Mouse (Mus musculus) midbrain, embryonic 15.5 days (tissue): ENCODE measurements at regions not wholly inside any gene's neighbourhood (a gene's known extent, or its start where the extent isn't known, plus 50 kb on each side); places are given as distances from the start of the nearest gene placed in this dataset.

ENCODE experiments used
- ATAC-seq: fragments of 200-750 bp; cut with Nextera tagmentation; replicated peaks from 2 replicates; pipeline ENCODE4 v1.8.0; 2017; ENCODE audit warnings: moderate TSS enrichment
- H3K27ac ChIP-seq: fragments of 300-500 bp; sonication (generic); 2 replicates; pipeline ENCODE4 v1.5.1; 2015; ENCODE audit warnings: mild to moderate bottlenecking, inconsistent platforms
- H3K27me3 ChIP-seq: fragments of 300-500 bp; sonication (generic); replicated peaks from 2 replicates; pipeline ENCODE4 v1.6.1; 2015; ENCODE audit warnings: inconsistent platforms
- H3K36me3 ChIP-seq: fragments of 300-500 bp; sonication (generic); replicated peaks from 2 replicates; pipeline ENCODE4 v1.6.1; 2015; ENCODE audit warnings: inconsistent platforms
- H3K4me1 ChIP-seq: fragments of 300-500 bp; sonication (generic); 2 replicates; pipeline ENCODE4 v1.6.1; 2015; ENCODE audit warnings: inconsistent platforms
- H3K4me2 ChIP-seq: fragments of 300-500 bp; sonication (generic); 2 replicates; pipeline ENCODE4 v1.6.1; 2015; ENCODE audit warnings: inconsistent platforms, mild to moderate bottlenecking, moderate library complexity
- H3K4me3 ChIP-seq: fragments of 300-500 bp; sonication (generic); 2 replicates; pipeline ENCODE4 v1.5.1; 2015; ENCODE audit warnings: mild to moderate bottlenecking, inconsistent platforms
- H3K9ac ChIP-seq: fragments of 300-500 bp; sonication (generic); 2 replicates; pipeline ENCODE4 v1.6.1; 2015; ENCODE audit warnings: mild to moderate bottlenecking, inconsistent platforms
- H3K9me3 ChIP-seq: fragments of 300-500 bp; sonication (generic); 2 replicates; pipeline ENCODE4 v1.6.1; 2016; ENCODE audit warnings: inconsistent platforms
- WGBS: fragments of 180-500 bp; shearing (Covaris S2); methylation state at CpG from one replicate; pipeline ENCODE4 v1.1.7; 2015; ENCODE audit warnings: mixed read lengths; 5-methylcytosine and 5-hydroxymethylcytosine counted together

DNA sequence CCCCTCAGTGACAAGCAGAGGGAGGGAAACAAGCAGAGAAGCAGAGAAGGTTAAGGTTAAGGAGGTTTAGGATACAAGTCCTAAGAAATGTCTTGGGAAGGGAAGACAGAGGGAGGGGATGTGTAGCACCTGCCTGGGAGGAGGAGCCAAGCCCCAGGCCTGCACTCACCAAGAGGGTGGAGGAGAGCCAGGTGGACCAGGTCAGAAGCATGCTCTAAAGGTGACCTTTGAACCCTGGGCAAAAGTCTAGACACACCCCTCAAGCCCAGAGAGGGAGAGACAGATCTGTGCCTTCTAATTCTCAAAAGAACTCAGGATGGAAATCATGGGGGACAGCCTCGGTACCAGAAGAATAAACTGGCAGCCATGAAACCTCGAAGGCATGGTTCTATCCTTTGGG, 54.4 kb upstream of the Calm2 start:
- Histone ChIP-seq H3K36me3 (no peaks in the 10 kb centered on the region), H3K27me3 (no peaks in the 10 kb centered on the region), H3K9ac (no peak overlapping the region), H3K4me3 (no peak overlapping the region), H3K27ac (no peak overlapping the region), H3K4me1 (peaks cover 15% of the 10 kb centered on the region), H3K4me2 (no peak overlapping the region), H3K9me3 (no peaks in the 10 kb centered on the region)
- ATAC-seq: no peak
- WGBS: 47% methylated on average over 2 of the region's 2 CpGs

- ATAC-seq: no peak; the same call in 1 of the 2 replicates
- H3K9ac ChIP-seq: no peak overlapping the region
- H3K27me3 ChIP-seq: no peaks in the 10 kb centered on the region
- no peak overlapping the region for H3K4me3 ChIP-seq
- H3K27ac ChIP-seq: no peak overlapping the region
- peaks cover 15% of the 10 kb centered on the region for H3K4me1 ChIP-seq
- no peaks in the 10 kb centered on the region for H3K9me3 ChIP-seq
- no peaks in the 10 kb centered on the region for H3K36me3 ChIP-seq
- H3K4me2 ChIP-seq: no peak overlapping the region
- WGBS: 39% methylated on average over 10 of the region's 10 CpGs
These were observed 55.1 kb upstream of the Calm2 start for GRCm38 (mm10) chr17:87501687-87502387.

- peak; percentile 75; the same call in 1 of the 2 replicates for ATAC-seq
- Histone ChIP-seq H3K4me3 (no peak overlapping the region), H3K36me3 (no peaks in the 10 kb centered on the region), H3K9me3 (no peaks in the 10 kb centered on the region), H3K27me3 (no peaks in the 10 kb centered on the region), H3K4me2 (no peak overlapping the region), H3K9ac (no peak overlapping the region), H3K27ac (no peak overlapping the region), H3K4me1 (peaks cover 15% of the 10 kb centered on the region)
- WGBS: 18% methylated on average over 14 of the region's 14 CpGs
These were observed 55.9 kb upstream of the Calm2 start for GRCm38 (mm10) chr17:87502388-87503369.

- H3K9me3 ChIP-seq: no peaks in the 10 kb centered on the region
- H3K27ac ChIP-seq: no peak overlapping the region
- H3K4me3 ChIP-seq: no peak overlapping the region
- no peaks in the 10 kb centered on the region for H3K27me3 ChIP-seq
- no peak overlapping the region for H3K4me2 ChIP-seq
- H3K36me3 ChIP-seq: no peaks in the 10 kb centered on the region
- H3K9ac ChIP-seq: no peak overlapping the region
- ATAC-seq: no peak
- H3K4me1 ChIP-seq: peaks cover 16% of the 10 kb centered on the region
- 84% methylated on average over 5 of the region's 5 CpGs for WGBS
These were observed 56.8 kb upstream of the Calm2 start for GRCm38 (mm10) chr17:87503491-87503890.

DNA sequence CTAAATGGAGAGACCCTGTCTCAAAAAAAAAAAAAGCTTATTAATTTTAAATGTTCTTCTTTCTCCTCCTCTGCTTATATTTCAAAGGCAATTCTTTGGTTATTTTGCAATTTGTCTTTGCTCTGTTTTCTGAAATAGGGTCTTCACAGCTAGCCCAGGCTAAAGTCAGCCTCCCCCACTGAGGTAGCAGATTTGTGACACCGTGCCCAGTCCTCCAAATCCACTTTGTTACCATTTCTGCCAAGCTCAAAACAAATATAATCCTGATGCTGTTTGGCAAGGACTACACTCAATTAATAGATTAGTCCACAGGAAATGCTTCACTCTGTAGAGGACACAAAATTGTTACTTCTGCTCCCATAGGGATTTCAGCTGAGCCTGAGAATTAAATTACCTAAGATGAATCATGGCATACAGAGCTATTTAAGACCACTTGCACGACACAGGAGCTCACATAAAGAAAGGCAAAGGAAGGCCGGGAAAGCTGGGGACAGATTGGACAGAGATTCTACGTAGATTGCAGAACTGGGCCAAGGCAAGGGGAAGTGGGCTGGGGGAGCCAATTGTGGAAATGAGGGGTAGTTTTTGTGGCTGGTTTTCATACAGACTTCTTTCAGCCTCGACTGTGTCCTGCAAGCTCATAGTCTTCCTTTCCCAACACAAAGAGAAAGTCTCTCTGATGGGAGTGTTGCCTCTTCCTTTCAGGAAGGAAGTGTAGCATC, 58.4 kb upstream of the Calm2 start:
- no peak overlapping the region for H3K27ac ChIP-seq
- peaks cover 19% of the 10 kb centered on the region for H3K4me1 ChIP-seq
- WGBS: 56% methylated on average over 5 of the region's 5 CpGs
- ATAC-seq: no peak
- no peak overlapping the region for H3K4me2 ChIP-seq
- no peaks in the 10 kb centered on the region for H3K36me3 ChIP-seq
- no peaks in the 10 kb centered on the region for H3K9me3 ChIP-seq
- no peak overlapping the region for H3K9ac ChIP-seq
- H3K4me3 ChIP-seq: no peak overlapping the region
- no peaks in the 10 kb centered on the region for H3K27me3 ChIP-seq

DNA sequence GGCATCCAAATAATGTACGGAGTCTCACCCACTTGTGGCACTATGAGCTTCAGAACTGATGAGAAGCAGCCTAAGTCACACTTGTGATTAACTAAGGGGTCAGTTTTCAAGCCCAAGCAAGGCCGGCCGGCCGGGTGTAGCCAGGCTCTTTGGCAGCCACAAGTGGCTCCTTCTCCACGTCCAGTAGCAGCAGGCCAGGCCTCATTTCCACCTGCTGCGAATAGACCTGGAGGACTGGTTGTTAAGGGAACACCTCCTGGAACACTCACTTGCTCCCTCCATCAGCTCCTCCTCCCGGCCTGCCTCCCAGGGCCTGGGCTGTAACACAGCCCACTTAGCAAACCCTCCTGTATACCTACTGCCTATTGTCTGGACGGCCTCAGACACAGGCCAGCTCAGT, 61.1 kb upstream of the Calm2 start:
- no peak overlapping the region for H3K27ac ChIP-seq
- H3K27me3 ChIP-seq: no peaks in the 10 kb centered on the region
- H3K4me3 ChIP-seq: no peak overlapping the region
- H3K4me2 ChIP-seq: no peak overlapping the region
- 57% methylated on average over 8 of the region's 8 CpGs for WGBS
- no peak for ATAC-seq
- H3K9me3 ChIP-seq: no peaks in the 10 kb centered on the region
- peaks cover 21% of the 10 kb centered on the region; the same call in 1 of the 2 replicates for H3K4me1 ChIP-seq
- no peaks in the 10 kb centered on the region for H3K36me3 ChIP-seq
- H3K9ac ChIP-seq: no peak overlapping the region

DNA sequence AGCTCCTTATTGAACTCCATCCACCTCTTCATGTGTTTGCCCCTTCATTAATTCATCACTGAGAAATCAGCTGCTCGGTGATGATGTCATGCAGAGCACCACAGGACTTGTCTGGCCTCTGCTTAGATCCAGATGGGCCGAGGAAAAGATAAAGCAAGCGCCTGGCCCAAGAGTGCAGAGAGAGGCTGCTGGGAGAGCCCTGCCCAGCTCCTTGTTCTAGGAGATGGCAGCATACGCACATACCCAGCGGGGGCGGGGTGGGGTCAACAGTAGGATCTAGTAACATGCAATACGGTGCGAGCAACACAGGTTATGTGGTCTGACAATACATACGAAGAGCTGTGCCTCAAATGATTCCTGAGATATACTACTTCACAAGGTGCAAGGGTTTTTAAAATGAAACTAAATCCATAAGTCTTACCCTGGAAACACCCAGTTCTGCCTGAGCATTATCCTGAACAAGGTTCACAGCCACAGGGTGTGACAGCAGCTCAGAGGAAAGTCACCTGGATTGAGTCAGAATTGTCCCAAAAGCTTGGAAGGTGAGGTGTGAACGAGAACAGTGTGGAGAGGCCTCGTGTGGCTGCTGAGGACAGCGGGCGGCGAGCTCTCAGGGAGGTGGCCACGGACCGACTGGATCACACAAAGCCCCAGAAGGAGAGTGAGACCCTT, 62.0 kb upstream of the Calm2 start:
- no peak for ATAC-seq
- H3K4me1 ChIP-seq: peaks cover 16% of the 10 kb centered on the region; the same call in 1 of the 2 replicates
- no peaks in the 10 kb centered on the region for H3K9me3 ChIP-seq
- 69% methylated on average over 16 of the region's 16 CpGs for WGBS
- no peak overlapping the region for H3K27ac ChIP-seq
- H3K4me3 ChIP-seq: no peak overlapping the region
- H3K4me2 ChIP-seq: no peak overlapping the region
- H3K27me3 ChIP-seq: no peaks in the 10 kb centered on the region
- H3K36me3 ChIP-seq: no peaks in the 10 kb centered on the region
- H3K9ac ChIP-seq: no peak overlapping the region

GRCm38 (mm10) chr17:87512000-87512611, 65.4 kb upstream of the Calm2 start:
- WGBS: 31% methylated on average over 9 of the region's 9 CpGs
- H3K4me1 ChIP-seq: peaks cover 16% of the 10 kb centered on the region; the same call in 1 of the 2 replicates
- H3K27ac ChIP-seq: no peak overlapping the region
- H3K4me3 ChIP-seq: no peak overlapping the region
- no peaks in the 10 kb centered on the region for H3K36me3 ChIP-seq
- ATAC-seq: peak; percentile 46
- H3K27me3 ChIP-seq: no peaks in the 10 kb centered on the region
- no peak overlapping the region for H3K9ac ChIP-seq
- no peaks in the 10 kb centered on the region for H3K9me3 ChIP-seq
- no peak overlapping the region for H3K4me2 ChIP-seq

GRCm38 (mm10) chr17:87513822-87514221, 67.1 kb upstream of the Calm2 start:
- H3K9me3 ChIP-seq: no peaks in the 10 kb centered on the region
- ATAC-seq: no peak
- no peak overlapping the region for H3K4me2 ChIP-seq
- 70% methylated on average over 11 of the region's 11 CpGs for WGBS
- no peak overlapping the region for H3K9ac ChIP-seq
- H3K27ac ChIP-seq: no peak overlapping the region
- no peak overlapping the region for H3K4me3 ChIP-seq
- H3K27me3 ChIP-seq: no peaks in the 10 kb centered on the region
- H3K4me1 ChIP-seq: peaks cover 12% of the 10 kb centered on the region; the same call in 1 of the 2 replicates
- H3K36me3 ChIP-seq: no peaks in the 10 kb centered on the region

DNA sequence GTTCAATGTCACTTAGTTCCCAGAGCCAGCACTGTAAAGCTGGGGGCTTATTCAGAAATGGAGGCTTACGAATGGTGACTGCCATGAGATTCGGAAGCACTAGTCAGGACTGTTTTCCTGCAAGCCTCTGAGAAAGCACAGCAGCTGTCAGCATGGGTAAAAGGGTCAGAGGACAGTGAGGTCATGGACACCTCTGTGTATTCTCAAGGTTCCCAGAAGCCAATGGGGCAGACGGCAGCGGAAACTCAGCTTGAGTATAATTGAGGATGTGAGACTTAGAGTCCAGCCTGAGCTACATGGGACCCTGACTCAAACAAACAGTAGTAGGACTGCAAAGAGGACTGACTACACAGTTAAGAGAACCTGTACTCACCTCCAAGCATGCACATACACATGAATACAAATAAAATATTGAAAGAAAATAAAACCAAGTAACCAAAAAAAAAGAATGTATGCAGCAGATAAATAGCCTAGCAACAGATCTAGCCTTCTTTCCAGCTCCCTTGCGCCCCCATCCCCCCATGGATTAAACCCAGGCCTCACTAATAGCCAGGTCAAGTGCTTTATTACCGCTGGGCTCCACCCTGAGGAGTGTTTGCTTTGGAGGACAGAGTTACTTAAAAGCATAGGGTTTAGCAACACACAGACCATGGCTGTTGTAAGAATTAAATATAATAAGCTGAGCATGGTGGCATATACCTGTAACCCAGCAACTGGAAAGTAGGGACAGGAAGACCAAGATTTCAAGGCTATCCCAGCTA, 67.8 kb upstream of the Calm2 start:
- Histone ChIP-seq H3K4me1 (peaks cover 12% of the 10 kb centered on the region; the same call in 1 of the 2 replicates), H3K27me3 (no peaks in the 10 kb centered on the region), H3K36me3 (no peaks in the 10 kb centered on the region), H3K9ac (no peak overlapping the region), H3K9me3 (no peaks in the 10 kb centered on the region), H3K27ac (no peak overlapping the region), H3K4me2 (no peak overlapping the region), H3K4me3 (no peak overlapping the region)
- 77% methylated on average over 6 of the region's 6 CpGs for WGBS
- no peak for ATAC-seq

DNA sequence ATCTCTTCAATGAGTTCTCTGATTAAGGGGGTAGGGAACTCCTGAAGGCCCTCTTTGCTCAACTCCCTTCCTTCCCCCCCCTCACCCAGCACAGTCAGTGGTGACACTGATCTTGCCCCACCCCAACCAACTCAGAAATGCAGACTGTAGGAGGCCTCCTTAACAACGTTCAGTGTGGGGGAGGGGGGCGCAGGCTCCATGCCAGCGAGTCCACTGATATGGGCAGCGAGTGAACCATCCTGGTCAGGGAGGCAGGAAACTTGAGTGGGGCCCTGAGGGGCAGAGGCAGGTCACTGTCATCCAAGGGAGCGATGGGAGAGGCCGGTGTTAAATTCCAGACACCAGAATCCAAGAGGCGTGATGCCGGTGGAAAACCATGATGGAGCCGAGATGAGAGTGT, 70.5 kb upstream of the Calm2 start:
- no peak overlapping the region for H3K4me2 ChIP-seq
- 66% methylated on average over 9 of the region's 9 CpGs for WGBS
- ATAC-seq: no peak

More for the DNA sequence above, 70.5 kb upstream of the Calm2 start:
- H3K9me3 ChIP-seq: no peaks in the 10 kb centered on the region
- no peak overlapping the region for H3K27ac ChIP-seq
- no peaks in the 10 kb centered on the region for H3K27me3 ChIP-seq
- no peaks in the 10 kb centered on the region for H3K36me3 ChIP-seq
- peaks cover 20% of the 10 kb centered on the region for H3K4me1 ChIP-seq
- no peak overlapping the region for H3K9ac ChIP-seq
- H3K4me3 ChIP-seq: no peak overlapping the region
